Mouse (Mus musculus): ENCODE measurements around the gene Gpx2.
"Not testable (repeated sequence)": the region's sequence is repeated elsewhere in the genome, so short reads cannot be mapped to it uniquely, and the experiment has no call there.

The Gpx2 gene

GRCm38 (mm10) chr12:76803700-76804252, 8.4 kb upstream of the Gpx2 start:
- DNase-seq: peak; percentile 54

- no peak for DNase-seq
These were observed 7.7 kb upstream of the Gpx2 start for GRCm38 (mm10) chr12:76803028-76803427.

GRCm38 (mm10) chr12:76798008-76798720, 2.8 kb upstream of the Gpx2 start:
- no peak for DNase-seq

- no peak for DNase-seq
These were observed 1.7 kb upstream of the Gpx2 start for GRCm38 (mm10) chr12:76796938-76797539.

- DNase-seq: not testable (repeated sequence)
These were observed 2.8 kb downstream of the Gpx2 start for GRCm38 (mm10) chr12:76792540-76792939.

GRCm38 (mm10) chr12:76790446-76791084, 4.8 kb downstream of the Gpx2 start:
- no peak for DNase-seq

GRCm38 (mm10) chr12:76784056-76784619, 11.2 kb downstream of the Gpx2 start:
- no peak for DNase-seq

- DNase-seq: no peak
These were observed 14.5 kb downstream of the Gpx2 start for GRCm38 (mm10) chr12:76780639-76781468.

- no peak for DNase-seq
These were observed 15.4 kb downstream of the Gpx2 start for GRCm38 (mm10) chr12:76779951-76780350.

GRCm38 (mm10) chr12:76778305-76779083, 16.9 kb downstream of the Gpx2 start:
- DNase-seq: peak; percentile 25

GRCm38 (mm10) chr12:76777845-76778244, 17.5 kb downstream of the Gpx2 start:
- DNase-seq: no peak

- DNase-seq: no peak
These were observed 18.5 kb downstream of the Gpx2 start for GRCm38 (mm10) chr12:76776898-76777297.

- no peak for DNase-seq
These were observed 20.2 kb downstream of the Gpx2 start for GRCm38 (mm10) chr12:76775132-76775531.

- DNase-seq: no peak
These were observed 20.7 kb downstream of the Gpx2 start for GRCm38 (mm10) chr12:76774652-76775051.

- no peak for DNase-seq
These were observed 23.8 kb downstream of the Gpx2 start for GRCm38 (mm10) chr12:76771540-76771939.

- no peak for DNase-seq
These were observed 24.4 kb downstream of the Gpx2 start for GRCm38 (mm10) chr12:76770841-76771500.

GRCm38 (mm10) chr12:76765901-76766630, 29.3 kb downstream of the Gpx2 start:
- DNase-seq: no peak

GRCm38 (mm10) chr12:76765354-76765851, 30.0 kb downstream of the Gpx2 start, which contains the start of the genes Churc1 and Fntb:
Churc1 (plus strand) TSS chr12:76765538.
Fntb (plus strand) TSS chr12:76765589.
- peak; percentile 97 for DNase-seq

- DNase-seq: peak; percentile 74
These were observed 42.6 kb downstream of the Gpx2 start for GRCm38 (mm10) chr12:76752652-76753318.

Measured in thymus, postnatal 14 days (tissue).